Mouse (Mus musculus) G1E (cell line): ENCODE measurements around the gene Gpr155.

Experiments used
- CTCF ChIP-seq: IDR thresholded peaks from 2 replicates; pipeline ENCODE4 v1.5.1; 2012; ENCODE audit warnings: low read depth, low read length, inconsistent platforms, mixed read lengths
- GATA1 ChIP-seq: IDR thresholded peaks from 2 replicates; pipeline ENCODE4 v1.6.1; 2012; ENCODE audit warnings: borderline replicate concordance, low read length, inconsistent platforms, mixed read lengths
- POLR2AphosphoS5 ChIP-seq: IDR thresholded peaks from 2 replicates; pipeline ENCODE4 v1.6.1; 2012; ENCODE audit warnings: low read depth, low read length, inconsistent platforms; ENCODE audit not compliant: insufficient replicate concordance
- TAL1 ChIP-seq: conservative IDR thresholded peaks from 2 replicates; pipeline ENCODE4 v1.6.1; 2012; ENCODE audit warnings: low read depth, low read length, inconsistent platforms, mixed read lengths

DNA sequence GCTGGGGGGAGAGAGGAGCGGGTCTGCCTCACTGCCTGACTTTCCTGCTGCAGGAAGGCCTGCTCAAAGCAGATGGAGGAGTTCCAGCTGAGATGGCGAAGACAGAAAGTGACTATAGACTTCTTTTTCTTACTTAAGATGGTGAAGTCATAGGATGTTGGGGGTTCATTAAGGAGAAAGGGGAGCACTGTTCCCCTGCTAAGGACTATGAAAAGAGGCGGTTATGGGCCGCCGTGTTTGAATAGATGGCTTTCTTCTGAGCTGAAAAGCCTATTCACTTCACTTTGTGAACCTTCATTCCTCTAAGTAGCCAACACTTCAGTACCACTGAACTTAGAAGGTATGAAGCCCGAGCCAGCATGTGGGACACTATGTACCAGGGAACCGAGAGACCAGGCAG is 33.4 kb upstream of the Gpr155 start:
- TF ChIP-seq CTCF (no peak), GATA1 (no peak), POLR2AphosphoS5 (no peak), TAL1 (no peak)
